Mouse (Mus musculus) activated CD4-positive, CD25-positive, alpha-beta regulatory T cell, adult 4 months (primary cell): ENCODE data around the gene Cltb. TPM values are rescaled to one million over a fixed set of nuclear protein-coding genes. Genes with fewer than 3 reads are reported as not detected.
"Not testable (repeated sequence)": the region's sequence is repeated elsewhere in the genome, so short reads cannot be mapped to it uniquely, and the experiment has no call there.

Experiments used
- ATAC-seq: one replicate; pipeline ENCODE4 v1.8.0; 2017
- polyA plus RNA-seq, 2 experiments: library from polyadenylated mRNA; unstranded; fragments of 100-300 nt; shearing (Covaris generic); gene quantifications; one replicate each; pipeline ENCODE4 v1.2.1; 2017

Cltb gene
- 10 to 100 TPM; 11.7 TPM for polyA plus RNA-seq

DNA sequence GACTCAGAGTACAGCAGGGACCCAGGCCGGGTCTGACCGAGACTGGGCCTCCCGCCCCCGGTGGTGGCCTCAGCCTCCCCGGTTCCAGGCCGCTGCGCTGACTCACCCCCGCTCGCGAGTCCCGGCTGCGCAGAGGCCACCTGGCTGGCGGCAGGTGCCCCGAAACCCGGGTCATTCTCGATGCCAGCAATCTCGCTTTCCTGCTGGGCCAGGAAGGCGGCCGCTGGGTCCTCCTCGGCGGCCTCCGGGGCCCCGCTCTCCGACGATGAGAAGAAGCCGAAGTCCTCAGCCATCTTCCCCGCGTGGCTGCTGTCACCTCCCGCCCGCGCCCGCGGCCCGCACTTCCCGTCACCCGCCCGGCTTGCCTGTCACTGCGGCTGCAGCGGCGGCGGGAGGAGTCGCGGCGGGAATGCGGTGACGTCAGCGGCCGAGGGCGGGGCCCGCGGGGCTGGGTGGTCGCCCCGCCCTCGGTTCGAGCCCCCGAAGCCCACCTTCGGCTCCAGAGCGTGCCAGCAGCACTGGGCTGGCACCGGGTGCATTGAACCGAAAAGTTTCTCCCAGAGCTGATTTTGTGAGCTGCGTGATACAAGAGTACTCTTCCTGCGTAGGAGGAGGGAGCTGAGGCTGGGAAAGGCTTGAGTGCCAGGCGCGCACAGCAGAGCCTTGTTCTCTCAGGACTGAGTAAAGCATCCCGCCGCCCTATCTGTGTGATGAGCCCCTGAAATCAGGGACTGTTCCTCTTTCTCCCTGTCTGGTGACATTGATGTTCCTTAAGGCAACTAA lies at the start of gene Cltb:
Gene Cltb (minus strand): TSS at position 373 of the 783 bp plus-strand sequence.
- peak; percentile 79 for ATAC-seq

DNA sequence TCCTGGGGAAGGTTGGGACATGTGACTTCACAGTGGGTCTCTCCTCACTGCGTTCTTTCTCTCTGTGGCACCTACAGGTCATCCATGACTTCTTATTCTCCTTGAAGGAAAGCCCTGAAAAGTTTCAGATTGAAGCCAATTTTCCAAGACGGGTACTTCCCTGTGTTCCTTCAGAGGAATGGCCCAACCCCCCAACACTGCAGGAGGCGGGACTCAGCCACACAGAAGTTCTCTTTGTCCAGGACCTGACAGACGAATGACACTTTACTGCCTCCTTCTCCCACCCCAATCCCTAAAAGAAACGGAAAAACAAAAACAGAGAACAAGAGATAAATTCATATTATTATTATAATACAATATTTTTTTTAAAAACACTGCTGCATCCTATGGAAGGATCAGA lies 49.7 kb upstream of the Cltb start:
- no peak for ATAC-seq

GRCm38 (mm10) chr13:54650461-54650860 lies 39.3 kb upstream of the Cltb start:
- no peak for ATAC-seq

- ATAC-seq: no peak
Observed at GRCm38 (mm10) chr13:54635011-54635410, 23.9 kb upstream of the Cltb start.

GRCm38 (mm10) chr13:54632731-54633277 lies 21.7 kb upstream of the Cltb start:
- ATAC-seq: no peak

- no peak for ATAC-seq
Observed at GRCm38 (mm10) chr13:54629128-54629527, 18.0 kb upstream of the Cltb start.

DNA sequence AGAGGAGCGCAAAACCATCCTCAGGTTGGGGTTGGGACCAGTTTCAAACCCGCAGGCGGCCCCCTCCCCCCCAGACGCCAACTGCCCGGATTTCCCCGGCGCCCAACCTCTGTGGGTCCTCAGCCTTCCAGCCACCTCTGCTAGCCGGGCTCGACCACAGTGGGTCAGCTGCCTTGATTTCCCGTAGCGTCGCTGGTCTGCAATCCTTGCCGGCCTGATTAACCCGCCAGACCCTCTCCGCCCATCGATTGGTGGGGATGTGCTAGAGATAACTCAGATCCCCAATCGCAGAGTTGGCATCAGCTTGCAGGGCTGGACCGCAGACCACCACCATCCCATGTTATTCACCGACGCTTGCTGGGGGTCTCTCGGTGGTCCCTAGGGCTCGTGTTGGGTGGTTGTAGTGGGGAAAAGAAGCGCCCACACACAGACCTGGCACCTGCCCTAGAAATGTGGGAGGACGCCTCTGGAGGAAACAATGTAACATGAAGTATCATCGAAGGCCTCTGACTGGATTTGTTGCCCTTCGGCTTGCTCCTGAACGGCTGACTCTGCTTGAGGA lies 10.9 kb upstream of the Cltb start:
- peak; percentile 36 for ATAC-seq

GRCm38 (mm10) chr13:54621155-54621932 lies 10.2 kb upstream of the Cltb start, which contains the start of gene Faf2:
Faf2 (plus strand) TSS chr13:54621784.
- peak; percentile 91 for ATAC-seq

GRCm38 (mm10) chr13:54616998-54617397 lies 5.9 kb upstream of the Cltb start:
- ATAC-seq: no peak

DNA sequence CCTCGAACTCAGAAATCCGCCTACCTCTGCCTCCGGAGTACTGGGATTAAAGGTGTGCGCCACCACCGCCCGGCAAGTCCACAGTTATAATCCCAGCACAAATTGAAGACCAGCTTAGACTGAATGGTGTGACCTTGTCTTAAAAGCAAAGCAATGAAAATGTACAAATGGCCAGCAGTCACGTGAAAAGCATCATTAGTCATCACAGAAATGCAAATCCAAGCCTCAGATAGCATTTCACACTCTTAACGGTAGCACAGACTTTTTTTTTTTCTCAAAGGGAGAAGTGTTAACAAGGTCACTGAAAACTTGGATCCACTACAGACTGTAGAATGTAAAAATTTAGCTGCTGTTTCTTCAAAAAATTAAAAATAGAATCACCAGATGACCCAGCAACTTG lies 5.2 kb upstream of the Cltb start:
- ATAC-seq: no peak

DNA sequence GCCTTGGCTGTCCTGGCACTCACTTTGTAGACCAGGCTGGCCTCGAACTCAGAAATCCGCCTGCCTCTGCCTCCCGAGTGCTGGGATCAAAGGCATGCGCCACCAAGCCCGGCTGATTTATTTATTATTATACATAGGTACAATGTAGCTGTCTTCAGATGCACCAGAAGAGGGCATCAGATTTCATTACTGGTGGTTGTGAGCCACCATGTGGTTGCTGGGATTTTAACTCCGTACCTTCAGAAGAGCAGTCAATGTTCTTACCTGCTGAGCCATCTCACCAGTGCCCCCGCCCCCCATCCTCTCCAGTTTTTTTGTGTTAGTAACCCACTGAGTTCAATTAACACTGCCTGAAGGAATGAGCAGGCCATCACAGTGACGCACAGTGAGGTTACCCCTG lies 2.0 kb upstream of the Cltb start:
- not testable (repeated sequence) for ATAC-seq

GRCm38 (mm10) chr13:54610613-54610971 lies 552 bp downstream of the Cltb start:
- no peak for ATAC-seq

DNA sequence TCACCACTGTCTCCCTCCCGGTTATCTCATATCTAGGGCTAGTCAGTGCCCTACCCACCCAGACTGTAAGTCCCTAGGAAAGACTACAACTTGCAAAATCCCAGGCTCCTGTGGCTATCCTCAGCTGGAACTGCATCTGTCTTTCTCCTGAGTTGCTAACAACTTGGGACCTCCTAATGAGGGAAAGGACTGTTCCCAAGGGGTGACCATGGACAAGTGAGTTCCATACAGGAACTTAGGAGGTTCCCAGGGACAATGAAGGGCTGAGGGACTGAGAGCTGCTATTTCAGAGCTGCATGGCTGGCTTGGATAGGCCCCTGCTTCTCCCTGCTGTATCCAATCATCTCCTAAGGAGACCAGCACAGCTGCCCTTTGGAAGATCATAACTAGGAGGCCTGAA lies 1.8 kb downstream of the Cltb start:
- no peak for ATAC-seq

DNA sequence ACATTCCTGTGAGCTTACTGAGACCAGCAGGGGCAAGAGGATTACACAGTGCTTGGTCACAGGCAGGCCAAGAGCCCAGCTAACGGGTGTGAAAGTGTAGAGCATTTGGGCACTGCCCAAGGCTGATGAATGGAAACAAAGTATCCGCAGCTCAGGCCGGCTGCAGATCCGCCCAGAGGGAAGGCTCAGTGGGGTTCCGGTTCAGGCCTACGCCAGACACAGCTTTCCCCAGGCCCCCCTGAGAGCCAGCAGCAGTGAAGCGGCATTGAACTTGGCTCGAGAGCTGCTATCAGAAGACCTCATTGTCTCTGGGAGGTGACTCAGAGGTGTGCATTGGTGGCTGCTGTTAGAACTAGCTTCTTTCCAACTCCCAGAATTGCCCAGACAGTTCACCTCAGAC lies 2.5 kb downstream of the Cltb start:
- ATAC-seq: no peak

- no peak for ATAC-seq
Observed at GRCm38 (mm10) chr13:54608002-54608401, 3.1 kb downstream of the Cltb start.

GRCm38 (mm10) chr13:54607204-54607603 lies 3.9 kb downstream of the Cltb start:
- ATAC-seq: no peak

- no peak for ATAC-seq
Observed at GRCm38 (mm10) chr13:54605426-54605825, 5.7 kb downstream of the Cltb start.

DNA sequence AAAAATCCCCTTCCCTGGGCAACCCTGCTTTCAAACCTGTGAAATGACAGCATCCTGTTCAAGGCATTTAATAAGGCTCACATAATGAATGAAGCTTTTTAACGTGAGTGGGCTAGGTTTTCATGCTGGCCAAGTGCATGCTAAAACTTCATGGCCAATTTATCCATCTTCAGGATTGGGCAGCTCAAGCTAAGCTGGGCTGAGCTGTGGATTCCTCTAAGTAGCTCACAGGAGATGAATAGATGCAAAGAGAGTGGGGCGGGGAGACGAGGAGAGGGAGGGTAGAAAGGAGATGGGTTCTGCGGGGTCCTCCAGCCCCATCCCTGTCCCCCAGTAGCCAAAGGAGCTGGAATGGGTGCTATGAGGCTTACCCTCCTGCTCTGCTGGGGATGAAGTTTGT lies 6.9 kb downstream of the Cltb start:
- no peak for ATAC-seq

DNA sequence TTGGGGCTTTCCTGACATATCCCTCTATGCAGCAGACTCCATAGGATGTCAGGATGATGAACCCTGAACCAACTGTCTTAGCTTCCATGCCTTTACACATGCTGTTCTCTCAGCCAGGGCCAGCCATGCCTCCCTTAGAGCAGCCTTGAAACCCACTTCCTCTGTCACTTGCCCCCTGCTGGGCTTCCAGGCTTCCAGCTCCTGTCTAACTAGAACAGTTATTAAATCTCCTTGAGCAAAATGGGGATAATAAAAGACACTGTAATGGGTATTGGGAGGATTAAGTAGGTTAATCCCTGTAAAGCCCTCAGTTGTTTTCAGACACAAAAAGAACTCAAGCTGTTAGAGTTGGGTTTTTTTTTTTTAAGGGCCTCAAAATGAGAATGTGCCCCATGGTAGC lies 7.6 kb downstream of the Cltb start:
- no peak for ATAC-seq

DNA sequence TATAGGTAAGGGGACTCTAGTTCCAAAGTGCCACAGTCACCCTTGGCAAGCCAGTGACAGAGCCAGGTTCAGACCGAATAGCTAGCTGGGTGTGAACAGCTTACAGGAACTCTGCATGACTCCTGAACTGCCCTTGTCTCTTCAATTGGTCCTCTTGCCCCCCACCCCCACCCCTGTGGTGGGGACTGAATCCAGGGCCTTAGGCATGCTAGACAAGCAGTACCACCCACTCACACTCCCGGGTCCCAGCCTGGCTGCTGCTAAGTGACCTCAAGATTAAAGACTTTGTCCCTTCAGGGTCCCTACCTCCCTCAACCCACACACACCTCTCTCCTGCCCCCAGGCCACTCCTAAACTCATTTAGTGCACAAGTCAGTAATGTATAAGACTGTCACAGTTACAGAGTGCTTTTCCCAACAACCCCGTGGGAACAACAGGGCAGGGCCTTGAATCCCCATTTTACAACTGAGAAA lies 8.5 kb downstream of the Cltb start:
- ATAC-seq: no peak

DNA sequence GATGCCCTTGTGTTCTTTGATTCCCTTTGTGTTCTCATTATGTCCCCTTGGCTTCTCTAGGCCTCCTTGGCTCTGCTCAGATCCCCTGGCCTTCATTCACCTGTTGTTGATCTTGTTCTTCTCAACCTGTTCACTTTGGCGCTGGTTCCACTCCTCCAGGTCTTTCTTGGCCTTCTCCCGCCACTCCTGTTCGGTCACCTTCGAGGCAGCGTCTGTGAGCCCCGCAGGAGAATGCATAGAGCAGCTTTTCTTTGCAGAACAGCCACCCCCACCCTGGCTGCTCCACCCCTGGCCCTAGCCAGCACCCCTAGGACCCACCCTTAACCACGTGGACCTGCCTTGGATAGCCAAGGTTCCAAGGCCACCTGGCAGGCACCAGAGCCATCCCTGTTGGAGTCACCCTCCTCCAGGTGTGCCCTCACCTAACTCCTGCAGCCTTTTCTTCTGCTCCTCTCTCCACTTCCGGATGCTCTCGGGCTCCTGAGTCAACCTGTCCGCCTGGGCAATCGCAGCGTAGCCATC lies 12.5 kb downstream of the Cltb start:
- no peak for ATAC-seq

DNA sequence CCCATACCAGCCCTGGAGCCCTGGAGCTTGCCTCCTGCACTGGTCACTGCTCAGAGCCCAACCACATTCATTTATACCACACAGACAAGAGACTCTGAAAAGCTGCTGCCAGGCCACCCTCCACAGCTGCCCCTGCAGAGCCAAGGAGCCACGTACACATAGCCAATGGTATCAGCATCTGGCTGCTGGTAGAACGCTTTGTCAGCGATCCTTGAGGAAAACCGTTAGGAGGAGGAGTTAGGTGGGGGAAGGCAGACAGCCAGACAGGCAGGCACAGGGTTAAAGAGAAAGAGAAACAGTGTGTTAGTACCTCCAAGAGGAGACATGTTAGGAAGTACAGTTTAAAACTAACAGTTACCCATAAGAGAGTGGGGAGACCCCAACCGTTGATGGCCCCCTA lies 14.3 kb downstream of the Cltb start:
- ATAC-seq: no peak

- no peak for ATAC-seq
Observed at GRCm38 (mm10) chr13:54596107-54596690, 14.9 kb downstream of the Cltb start.
